Mouse (Mus musculus) v-Abl transformed pro-B cells (cell line): ENCODE measurements around the gene Olfr1014.

Source experiments
- in situ Hi-C, 2 experiments: fragments of 400-800 bp; cut with MboI; formaldehyde crosslinking; loops; one replicate each; pipeline ENCODE4 v1.15.1; 2025; ENCODE audit not compliant: unreplicated experiment in 2 of 2

The Olfr1014 gene

DNA sequence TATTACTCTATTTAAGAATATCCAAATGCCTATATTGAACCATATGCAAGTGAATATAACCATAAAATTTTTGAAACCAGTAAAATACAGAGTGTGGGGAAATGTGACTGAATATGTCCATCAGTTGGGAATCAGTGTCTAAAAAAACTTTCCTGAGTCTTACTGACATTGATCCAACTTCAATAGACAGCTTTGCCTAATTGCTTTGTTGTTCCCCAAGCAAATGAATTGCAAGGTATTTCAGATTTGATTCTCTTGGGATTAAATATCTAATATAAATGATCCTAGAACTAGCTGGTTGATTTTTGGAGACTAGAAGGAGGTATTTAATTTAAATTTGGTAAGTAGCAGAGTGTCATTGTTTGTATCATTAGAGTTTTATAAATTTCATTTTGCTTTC is at the start of gene Olfr1014:
Olfr1014 (plus strand) TSS at position 301 of the 400 bp plus-strand sequence.
- in situ Hi-C loops, result no loop called here

DNA sequence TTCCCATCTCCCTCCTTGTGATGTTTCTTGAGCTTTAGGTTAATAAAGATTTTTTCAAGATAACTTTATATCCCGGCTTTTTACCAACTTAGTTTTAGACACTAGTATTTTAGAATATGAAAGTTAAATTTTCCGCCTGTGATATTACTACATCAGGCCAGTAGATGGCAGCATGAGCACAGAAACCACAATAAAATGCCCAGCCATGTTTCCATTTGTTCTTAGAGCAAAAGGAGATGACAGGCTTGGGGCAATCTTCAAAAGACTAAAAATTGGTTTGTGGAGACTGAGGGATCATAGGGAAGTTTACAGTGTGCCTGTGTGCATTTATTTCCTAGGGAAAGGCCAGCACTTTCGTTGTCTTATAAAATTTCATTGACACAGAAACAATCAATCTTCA is 46.7 kb upstream of the Olfr1014 start:
- in situ Hi-C loops, result loop anchor here (5.0 to 10.0 kb wide), 3 partner anchors 742 to 1942 kb away; no protein-coding TSS in a partner anchor

DNA sequence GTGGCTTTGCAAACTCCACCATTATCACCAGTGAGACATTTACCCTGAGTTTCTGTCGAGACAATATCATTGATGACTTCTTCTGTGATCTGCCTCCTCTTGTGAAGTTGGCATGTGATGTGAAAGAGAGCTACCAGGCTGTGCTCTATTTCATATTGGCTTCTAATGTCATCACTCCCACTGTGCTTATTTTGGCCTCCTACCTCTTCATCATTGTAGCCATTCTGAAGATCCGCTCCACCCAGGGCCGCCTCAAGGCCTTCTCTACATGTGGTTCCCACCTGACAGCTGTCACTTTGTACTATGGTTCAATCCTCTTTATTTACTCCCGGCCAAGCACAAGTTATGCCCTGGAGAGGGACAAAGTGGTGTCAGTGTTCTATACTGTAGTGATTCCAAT is 18.7 kb upstream of the Olfr1014 start:
- in situ Hi-C loops, result no loop called here

DNA sequence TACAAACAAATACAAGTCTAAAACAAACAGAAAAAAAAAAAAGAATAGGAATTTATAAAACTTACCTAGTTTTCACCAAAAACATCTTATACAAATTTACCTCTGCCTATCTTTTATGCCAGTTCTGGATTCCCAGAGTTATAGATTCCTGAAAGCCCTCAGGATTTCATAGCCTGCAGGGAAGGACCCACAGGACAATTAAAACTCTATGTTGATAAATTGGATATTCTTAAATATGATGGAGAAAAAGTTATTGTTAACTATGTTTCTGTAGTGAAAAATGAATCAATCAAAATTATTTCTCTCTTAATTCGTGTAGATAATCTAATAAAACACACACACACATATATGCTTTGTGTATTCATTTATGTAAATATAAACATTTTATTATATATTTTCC is 9.8 kb upstream of the Olfr1014 start, which contains the start of gene Olfr1012:
Olfr1012 (minus strand) TSS at position 101 of the 400 bp plus-strand sequence.
- in situ Hi-C loops, result no loop called here

DNA sequence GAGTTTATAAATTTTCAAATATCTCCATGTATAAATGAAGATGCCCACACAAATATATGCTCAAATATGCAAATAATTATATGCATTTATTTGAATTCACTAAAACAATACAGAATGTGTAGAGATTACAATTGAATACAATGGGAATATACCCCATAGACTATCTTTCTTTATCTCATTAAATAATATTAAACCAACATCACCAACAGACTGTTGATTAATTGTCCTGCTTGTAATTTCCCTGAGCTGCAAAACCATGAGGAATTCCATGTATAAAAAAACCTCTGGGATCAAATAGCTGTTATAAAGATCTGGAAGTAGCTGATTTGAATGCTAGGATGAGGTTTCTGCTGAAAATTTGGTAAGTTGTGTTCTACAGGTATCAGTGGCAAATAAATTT is 5.7 kb upstream of the Olfr1014 start, which contains the start of gene Olfr1013:
Olfr1013 (plus strand) TSS at position 301 of the 400 bp plus-strand sequence.
- in situ Hi-C loops, result no loop called here

DNA sequence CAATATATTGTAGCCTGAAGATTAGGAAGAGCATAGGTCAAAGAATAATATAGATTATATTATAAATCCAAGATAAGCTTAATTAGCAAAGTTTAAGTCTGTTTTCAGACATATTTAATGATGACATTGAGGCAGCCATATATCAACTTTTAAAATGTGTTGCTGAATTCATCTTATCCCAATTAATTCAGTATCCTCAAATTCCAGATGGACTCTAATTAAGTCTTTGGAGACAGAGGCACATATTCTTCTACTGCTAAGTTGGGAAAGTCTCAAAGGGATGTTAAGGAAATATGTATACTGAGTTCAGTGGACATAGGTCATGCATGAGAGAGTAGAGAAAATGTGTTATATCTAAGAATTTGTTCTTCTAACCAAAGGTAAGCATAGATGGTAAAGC is 9.2 kb downstream of the Olfr1014 start, which contains the start of gene Olfr1015:
Olfr1015 (plus strand) TSS at position 301 of the 400 bp plus-strand sequence.
- in situ Hi-C loops, result no loop called here

DNA sequence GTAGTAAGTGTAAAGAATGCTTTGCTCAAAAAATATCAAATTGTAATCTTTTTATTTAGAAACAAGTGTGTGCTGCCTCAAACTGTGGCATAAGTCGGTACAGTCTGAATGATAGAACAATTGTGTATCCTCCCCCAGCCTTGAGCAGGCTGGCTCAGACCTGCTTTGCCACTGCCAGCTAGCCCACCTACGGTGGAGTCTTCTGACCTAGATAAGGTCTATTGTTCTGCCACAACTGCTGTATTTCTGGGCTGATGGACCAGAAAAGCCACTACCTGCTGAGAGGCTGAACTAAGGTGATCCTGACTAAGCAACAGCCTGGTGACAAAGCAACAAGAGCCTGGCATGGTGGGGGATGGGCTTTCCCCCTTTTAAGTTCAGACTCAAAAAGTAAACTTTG is 19.8 kb downstream of the Olfr1014 start:
- in situ Hi-C loops, result no loop called here

DNA sequence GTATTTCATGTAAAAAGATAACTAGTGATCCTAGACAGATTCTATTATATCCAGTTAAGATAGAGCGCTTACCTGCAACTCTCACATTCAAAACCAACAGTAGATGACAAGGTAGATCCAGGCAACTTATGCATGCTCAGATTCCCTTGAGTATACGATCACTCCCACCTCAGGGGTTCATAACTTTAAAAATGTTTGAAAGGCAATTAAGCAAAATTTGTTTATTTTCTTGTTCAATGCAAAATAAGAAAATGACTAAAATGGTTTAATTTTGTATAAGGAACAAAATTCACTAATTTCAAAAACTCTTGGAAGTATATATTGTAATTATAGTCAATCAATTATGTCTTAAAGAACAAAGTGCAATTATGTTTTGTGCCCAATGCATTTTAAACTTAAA is 29.9 kb downstream of the Olfr1014 start, which contains the start of gene Olfr1016:
Olfr1016 (minus strand) TSS at position 101 of the 400 bp plus-strand sequence.
- in situ Hi-C loops, result no loop called here

DNA sequence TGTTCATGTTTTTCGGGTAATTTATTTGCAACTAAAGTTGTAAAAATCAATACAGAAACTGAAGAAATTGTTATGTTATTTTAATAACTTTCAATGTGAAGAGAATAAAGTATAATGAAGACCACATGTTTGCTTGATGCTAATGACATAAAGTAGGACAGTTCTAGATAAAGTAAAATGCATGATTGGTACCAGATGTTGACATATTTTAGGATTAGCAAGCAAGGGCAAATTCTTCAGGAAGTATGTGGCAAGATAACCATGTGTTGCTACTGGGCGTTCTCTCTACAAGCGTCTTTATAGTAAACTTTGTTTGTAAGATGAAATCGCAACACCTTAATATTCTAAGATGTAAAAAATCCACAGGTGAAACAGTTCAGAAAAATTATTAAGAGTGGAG is 32.0 kb downstream of the Olfr1014 start:
- in situ Hi-C loops, result no loop called here

DNA sequence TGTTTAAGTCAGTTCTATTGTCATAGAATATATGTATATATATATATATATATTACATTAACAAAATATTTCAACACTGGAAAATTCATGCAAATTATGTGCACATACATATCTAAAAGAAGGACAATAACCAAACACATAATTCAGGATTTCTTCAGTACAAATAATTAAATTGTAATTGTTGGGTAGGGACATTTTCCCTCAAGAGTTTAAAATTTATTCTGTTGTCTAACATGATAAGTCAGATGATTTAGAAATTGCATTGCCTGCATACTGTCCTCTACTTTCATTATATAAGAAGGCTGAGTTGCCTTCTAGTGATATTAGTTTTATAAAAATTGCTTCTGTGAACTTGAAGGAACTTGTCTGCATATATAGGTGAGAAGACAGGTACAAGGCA is 45.7 kb downstream of the Olfr1014 start, which contains the start of gene Olfr1018:
Olfr1018 (plus strand) TSS at position 301 of the 400 bp plus-strand sequence.
- in situ Hi-C loops, result no loop called here
